Mouse (Mus musculus): ENCODE results near the gene Plppr1. TPM values are rescaled to one million over a fixed set of nuclear protein-coding genes. Genes with fewer than 3 reads are reported as not detected.

Gene Plppr1
- total RNA-seq (2023) = not detected

DNA sequence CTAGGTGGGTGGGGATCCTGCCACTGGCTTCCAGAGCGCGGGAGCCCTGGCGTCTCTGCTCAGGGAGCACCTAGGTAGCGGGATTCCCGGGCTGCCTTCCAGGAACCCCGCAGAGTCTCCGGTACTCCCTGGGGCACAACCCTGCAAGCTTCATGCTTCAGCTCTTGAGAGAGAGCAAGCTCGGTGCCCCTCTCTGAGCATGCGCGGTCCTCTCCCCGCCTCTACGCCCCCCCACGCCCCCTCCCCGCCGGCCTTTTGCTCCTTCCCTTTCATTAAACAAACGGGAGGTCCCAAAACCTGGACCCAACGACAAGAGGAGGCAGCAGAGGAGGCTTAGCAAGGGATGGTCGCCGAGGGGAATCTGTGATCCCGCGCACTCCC lies at the start of gene Plppr1:
Gene Plppr1, plus strand, starts transcription at position 253 of the 381 bp plus-strand sequence.

All from B cell, adult 67 days (primary cell).